Mouse (Mus musculus): ENCODE measurements at regions not wholly inside any gene's neighbourhood (a gene's known extent, or its start where the extent isn't known, plus 50 kb on each side); places are given as distances from the start of the nearest gene placed in this dataset.

DNA sequence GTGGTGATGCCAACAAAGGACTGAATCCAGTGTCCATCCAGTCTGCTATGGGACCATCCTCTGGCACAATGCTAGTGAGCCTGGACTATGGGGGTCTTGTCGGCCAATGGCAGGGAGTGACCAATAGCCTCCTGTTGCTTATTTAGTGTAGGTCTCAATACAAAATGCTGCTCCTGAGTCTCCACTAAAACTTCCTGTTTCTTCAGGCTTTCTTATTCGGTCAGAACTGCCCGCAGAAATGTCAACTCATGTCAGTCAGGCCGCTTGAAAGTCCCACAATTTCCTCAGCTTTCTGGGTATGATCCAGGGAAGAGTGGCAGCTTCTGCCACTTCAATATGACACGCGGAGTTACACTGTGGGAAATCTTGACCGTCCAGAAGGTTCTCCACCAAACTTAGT lies 94.7 kb upstream of the Jazf1 start:
- no peak for TF ChIP-seq POLR2A (IDR thresholded peaks at IDR 0.05; ENCODE audit: low read depth, low read length)
- no peak for TF ChIP-seq CTCF (conservative IDR thresholded peaks at IDR 0.05; ENCODE audit: insufficient read depth, insufficient read length, low read depth, low read length)
